Mouse (Mus musculus): ENCODE results near the gene Rpl39l.

Rpl39l gene

DNA sequence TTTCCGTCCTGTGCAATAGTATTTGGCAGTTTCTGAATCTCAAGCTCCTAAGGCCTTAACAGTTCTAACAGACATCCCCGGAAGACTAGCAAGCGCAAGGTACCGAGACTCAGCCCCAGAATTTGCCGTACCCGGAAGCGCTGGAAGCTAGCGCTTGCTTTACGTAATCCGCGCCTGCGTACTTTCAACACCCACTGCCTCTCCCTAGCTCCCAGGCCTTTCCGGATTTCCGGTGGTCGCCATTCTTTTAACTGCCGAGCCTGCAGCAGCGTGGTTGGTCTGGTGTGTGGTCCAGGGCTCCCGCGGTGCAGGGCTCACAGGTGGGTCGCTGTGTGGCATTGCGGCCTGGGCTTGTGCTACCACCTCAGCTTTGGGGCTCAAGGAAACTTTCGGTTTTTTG is at the start of gene Rpl39l:
Rpl39l (plus strand) TSS at position 222 of the 400 bp plus-strand sequence.
- WGBS, result 88% methylated on average over 22 of the region's 22 CpGs

DNA sequence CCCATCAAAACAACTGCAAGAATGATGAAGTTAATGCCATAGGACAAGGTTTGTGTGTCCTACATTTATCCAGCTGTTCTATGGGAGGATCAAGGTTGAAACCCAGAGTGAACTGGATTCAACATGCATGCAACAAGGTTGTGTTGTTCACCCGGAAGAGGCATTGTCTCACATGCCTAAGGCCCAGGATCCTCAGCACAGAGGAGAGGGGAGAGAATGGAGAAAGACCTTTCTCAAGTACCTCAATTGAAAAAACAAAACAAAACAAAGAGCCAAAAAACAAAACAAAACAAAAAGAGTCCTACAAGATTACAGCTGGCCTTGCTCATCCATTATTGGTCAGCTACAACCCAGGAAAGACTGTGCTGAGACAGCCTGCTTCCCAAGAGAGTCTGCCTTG is 42.4 kb upstream of the Rpl39l start:
- 75% methylated on average over 1 of the region's 1 CpGs for WGBS

DNA sequence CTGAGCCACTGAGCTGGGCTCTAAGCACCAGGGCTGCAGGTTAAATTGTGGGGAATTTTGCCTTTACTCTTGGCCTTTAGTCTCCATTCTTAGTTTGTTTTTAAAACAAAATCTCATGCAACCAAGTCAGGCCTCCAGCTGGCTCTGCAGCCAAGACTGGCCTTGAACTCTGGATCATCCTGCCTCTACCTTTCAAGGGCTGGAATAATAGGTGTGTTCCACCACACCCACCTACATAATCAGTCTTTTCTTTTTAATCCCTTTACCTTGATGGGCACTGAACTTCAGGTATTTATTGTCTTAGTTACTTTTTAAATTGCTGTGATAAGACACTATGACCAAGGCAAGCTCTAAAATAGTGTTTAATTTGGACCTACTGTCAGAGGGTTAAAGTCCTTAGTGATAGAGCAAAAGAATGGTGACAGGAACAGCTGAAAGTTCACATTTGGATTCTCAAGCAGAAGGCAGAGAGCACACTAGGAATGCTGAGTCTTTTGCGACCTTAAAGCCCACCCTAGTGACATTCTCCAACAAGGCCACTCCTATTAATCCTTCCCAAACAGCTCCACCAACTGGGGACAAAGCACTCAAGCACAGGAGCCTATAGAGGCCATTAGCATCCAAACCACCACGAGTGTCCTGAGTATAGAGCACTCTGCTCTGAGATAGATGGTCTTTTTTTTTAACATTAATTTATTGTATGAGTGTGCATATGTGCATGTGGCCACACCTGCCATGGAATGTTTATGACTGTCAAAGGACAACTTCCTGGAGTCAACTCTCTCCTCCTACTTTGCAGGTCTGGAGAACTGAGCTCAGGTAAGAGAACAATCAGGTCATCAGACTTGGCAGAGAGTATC is 40.7 kb upstream of the Rpl39l start:
- 75% methylated on average over 2 of the region's 2 CpGs for WGBS

DNA sequence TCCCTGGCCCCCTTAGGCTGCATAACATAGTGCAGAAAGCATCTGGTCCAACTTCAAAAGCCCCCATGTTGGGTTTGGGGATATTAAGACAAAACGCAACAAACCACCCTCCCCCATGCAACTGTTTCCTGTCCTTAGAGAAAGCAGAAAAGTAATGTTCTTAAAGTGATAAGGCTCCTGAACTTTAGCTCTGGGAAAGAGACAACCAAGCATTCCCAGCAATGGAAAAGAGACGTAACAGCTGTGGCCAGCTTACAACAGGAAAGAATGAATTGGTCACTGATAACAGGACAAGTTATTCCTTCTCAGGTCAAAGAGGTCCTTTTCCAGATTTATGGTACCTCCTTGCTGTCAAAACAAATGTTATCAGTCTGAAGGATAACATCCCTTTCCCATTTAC is 26.9 kb upstream of the Rpl39l start:
- 81% methylated on average over 2 of the region's 2 CpGs for WGBS

DNA sequence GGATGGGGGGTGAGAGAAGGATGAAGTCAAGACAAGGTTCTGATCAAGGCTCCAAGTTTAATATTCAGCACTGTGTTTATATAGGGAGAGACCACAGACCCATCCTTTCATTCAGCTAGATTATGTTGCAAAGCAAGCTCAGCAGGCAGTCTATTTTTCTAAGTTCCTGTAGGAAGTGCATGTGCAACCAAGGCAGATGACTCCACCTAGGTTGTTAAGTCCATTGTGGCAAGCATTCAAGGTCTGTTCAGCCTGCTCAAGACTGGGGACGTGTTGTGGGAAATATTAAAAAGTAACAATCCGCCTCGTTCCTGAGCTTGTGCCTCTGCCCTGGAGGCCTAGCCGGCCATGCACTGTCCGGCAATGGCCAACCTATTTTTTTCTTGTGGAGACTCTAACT is 22.6 kb upstream of the Rpl39l start:
- WGBS, result 92% methylated on average over 5 of the region's 5 CpGs

DNA sequence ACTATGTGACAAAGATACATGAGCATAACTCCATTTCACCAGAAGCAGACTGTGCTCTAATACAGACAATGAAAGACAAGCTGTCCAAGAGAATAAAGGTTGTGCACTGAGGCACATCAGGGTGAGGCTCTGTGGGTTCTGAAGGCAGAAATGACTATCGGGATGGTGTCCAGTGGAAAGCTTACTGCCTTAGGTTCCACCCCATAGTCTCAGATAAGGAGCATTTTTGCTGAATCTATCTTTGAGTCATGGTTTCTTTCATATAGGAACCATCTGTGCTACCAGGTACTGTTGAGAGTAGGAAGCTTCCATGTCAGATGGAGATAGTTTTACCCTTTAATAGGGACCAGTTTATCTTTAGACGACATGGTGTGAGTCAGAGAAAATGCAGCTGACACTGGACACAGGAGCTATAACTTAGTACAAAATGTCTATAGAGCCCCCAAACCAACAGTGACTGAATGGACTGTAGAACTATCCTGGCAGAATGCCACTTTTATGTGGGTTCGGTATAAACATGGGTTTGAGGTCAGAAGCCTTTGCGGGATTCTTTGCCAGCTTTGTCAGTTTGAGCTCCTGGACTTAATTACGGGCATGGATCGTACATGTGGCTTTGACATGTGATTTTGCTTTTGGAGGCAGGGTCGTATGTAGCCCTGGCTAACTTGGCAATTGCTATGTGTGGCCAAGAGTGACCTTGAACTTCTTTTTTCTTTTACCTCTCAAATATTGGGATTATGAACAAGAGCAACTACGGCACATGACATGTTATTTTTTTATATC is 712 bp upstream of the Rpl39l start:
- WGBS, result 85% methylated on average over 8 of the region's 8 CpGs

DNA sequence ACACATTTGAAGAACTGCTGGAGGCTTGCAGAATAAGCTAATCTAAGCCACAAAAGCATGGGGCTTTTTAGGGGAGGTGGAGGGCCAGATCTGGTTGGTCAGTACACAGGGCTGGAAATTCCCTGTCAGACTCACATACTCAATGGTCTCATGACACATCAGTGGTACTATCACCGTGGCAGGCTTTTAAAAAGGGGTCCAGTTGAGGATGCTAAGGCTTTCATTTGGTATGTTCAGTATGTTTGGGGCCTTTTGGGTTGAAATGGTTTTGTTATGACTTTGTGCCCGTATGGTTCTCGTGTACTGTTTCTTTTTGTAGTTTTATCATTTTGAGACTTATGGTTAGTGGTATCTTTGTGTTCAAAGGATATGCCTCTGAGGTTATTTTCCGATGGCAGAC is 1.2 kb downstream of the Rpl39l start:
- 90% methylated on average over 4 of the region's 4 CpGs for WGBS

DNA sequence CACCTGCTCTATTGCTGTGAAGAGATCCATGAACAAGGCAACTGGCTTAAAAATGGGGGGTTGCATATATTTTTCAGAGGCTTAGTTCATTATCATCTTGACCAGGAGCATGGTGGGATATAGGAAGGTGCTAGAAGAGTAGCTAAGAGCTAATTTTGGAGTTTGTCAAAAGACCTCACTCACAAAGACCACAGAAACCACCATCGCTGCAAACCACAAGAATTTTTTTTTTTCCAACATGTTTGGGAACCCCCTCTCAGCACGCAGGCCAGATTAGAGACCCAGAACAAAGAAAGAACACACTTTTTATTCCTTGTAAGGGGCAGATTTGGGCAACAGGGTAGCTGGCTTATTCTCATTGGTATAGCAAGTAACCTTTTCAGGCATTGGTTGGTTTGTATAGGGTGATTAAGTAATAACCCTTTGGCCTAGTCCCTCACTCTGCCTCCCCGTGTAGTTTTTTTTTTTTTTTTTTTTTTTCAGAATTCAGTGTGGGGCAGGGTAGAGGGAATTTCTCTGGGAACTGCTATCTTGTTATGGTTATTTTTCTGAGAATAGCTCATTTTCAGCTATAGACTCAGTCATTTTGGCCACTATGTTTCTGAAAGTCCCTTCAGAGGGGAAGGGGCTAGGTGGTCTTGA is 2.3 kb downstream of the Rpl39l start:
- 83% methylated on average over 3 of the region's 3 CpGs for WGBS

DNA sequence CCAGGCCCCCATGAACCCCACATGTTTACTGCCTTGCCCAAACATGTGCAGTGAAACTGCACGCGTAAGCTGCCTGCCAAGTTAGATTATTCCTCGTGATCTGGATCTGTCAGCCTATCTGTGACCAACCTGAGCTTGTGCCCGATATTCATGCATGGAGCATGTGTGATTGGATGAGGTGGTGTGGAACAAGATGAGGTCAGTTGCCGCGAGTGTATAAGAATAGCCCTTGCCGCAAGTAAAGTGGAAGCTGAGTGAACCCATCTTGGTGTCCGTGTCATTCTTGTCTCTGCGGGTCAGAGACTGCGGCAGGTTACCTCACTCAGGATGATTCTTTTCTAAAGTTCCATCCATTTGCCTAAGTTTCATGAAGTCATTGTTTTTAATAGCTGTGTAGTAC is 17.4 kb downstream of the Rpl39l start:
- WGBS, result 97% methylated on average over 10 of the region's 10 CpGs

DNA sequence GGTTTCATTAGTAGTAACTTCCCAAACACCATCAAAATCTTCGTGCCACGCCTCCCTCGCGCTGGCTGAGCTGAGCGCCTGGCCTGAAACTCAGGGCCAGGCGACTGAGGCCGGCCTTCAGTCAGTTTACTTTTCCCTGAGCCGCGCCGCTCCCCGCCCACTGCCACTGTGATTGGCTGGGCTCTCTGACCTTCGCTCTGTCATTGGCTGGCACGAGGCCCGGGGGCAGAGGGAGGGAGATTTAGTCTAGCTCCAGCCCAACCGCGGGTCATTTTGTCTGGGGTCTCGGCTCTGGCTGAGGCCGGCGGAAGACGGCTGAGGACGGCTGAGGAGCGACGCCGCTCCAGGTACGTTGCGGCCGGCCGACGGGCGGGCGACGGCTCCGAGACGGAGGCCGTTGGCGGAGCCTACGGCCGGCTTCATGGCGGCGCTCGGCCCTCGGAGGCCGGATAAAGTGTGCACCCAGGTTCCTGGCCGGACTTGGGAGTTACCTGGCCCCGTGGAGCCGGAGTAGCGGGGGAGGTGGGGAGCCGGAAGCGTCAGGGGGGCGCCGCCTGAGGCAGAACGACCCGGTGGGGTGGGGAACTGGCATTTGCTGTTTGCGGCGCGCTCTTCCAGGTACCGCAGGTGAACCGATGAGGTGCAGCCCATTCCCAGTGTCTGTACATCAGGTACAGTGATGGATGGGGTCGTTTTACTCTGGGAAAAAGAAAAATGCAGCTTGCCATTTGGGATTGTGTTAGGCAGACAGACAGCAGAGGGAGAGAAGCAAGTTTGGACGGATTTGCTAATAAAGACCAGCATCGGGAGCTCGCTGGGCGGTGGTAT is 22.9 kb downstream of the Rpl39l start, which contains the start of gene Atf7ip2:
Atf7ip2 (plus strand) TSS at position 34 of the 828 bp plus-strand sequence.
- 2% methylated on average over 63 of the region's 63 CpGs for WGBS

DNA sequence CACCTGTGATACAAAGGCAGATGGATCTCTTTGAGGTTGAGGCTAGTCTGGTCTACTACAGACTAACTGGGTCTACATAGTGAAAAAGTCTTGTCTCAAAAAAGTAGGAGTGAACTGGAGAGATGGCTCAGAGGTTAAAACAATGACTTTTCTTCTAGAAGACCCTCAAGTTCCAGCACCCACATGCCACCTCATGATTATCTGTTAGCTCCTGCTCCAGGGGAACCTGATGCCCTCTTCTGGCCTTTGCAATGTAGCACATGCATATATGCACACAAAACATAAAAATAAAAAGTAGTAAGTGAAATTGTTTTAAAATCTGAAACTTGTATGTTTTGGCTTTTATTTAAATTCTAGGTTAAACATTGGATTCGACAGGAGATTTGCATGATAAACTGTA is 38.8 kb downstream of the Rpl39l start:
- WGBS, result 86% methylated on average over 1 of the region's 1 CpGs

DNA sequence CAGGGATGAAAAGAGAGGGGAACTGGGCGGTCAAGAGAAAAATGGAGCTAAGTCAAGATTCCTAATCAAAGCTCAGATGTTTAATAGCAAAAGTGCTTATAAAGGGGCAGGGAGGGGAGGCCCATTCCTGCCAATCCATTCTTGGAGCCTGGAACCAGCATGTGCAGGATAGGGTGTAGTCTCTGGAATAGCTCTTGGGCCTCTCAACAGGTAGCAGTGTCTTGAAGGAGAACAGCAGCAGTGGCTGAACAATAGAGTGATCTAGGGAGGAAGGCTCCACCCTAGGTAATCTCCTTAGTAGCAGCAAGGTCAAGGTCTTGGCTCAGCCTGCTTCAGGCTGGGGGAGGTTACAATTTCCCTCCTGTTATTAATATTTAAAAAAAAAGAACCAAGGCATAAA is 46.3 kb downstream of the Rpl39l start:
- WGBS, result 100% methylated on average over 1 of the region's 1 CpGs

DNA sequence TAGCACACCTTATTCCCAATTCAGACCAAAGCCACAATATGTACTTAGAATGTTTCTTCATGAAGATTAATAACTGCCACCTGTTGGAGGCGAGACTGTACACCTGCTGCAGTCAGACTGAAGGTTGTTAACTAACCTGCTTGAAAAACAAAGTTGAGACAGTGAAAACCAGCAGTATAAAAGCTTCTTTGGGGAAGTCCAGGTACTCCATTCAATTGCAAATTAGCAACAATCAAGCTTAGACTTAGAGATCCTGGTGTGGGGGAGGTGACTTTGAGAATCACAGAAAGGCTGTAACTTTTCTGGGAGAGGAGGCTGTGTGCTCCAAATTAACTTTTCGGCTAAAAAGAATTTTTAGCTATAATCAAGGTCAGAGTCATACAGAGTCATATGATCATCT is 47.0 kb downstream of the Rpl39l start:
- WGBS, result 82% methylated on average over 2 of the region's 2 CpGs

Data from cerebral cortex, adult 2 months (tissue).